In the genomic region with DNA sequence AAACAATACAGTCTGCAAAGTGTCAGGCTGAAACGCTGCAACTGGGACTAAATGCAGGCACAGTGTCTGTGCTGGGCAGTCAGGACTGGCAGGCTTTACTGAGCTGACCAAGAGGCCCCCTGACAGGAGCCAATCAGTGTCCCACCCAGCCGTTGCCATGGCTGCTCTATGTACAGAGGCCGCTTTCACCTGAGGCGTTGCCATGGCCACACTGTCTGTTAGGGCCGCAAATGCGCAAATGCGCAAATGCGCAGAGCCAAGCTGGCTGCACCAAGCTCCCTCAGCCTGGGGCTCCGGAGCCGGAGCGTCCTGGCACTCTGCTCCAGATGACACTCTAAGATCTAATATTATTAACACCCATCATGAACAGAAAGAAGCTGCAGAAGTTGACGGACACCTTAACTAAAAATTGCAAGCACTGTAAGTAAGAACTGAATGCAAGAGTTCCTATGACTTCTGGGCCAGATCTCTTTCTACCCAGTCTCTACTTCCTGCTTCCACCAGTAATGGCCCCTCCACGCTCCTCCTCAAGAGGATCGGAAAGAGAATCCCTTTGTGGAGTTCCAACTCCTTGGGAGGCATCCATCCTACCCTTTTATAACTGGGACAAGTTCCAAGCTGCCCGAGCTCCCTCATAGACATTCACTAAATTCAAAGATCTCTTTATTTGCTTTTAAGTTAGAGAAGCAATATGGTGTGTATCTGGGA, we compare ENCODE assay signal across 10 mouse cellular contexts. TPM values are rescaled to one million over a fixed set of nuclear protein-coding genes. Genes with fewer than 3 reads are reported as not detected.
DNase-seq lines count a peak whose midpoint lies in the region; ATAC-seq and TF ChIP-seq lines count a peak whose summit lies in the region.
"Had no signal": no experiment of that assay in that cellular context is flagged by ENCODE, and none has a peak within 500 bp of the region (broad histone marks: within the 10 kb centered on the region; RNA-seq: fewer than 3 reads in every experiment).

Efcab1 (plus strand) TSS at position 214 of the 708 bp plus-strand sequence.

- H3K4me1 ChIP-seq in heart, postnatal 0 days (ENCODE audit: control insufficient read depth, insufficient read depth) = no peaks in the 10 kb centered on the region
- H3K4me1 ChIP-seq in hindbrain, embryonic 16.5 days (ENCODE audit: control insufficient read depth, insufficient read depth, low read depth, low read length) = peaks cover 2% of the 10 kb centered on the region
- peaks cover 11% of the 10 kb centered on the region for H3K4me1 ChIP-seq in limb, embryonic 13.5 days
- H3K4me1 ChIP-seq in thymus, adult 2 months (replicated peaks; ENCODE audit: control insufficient read depth, insufficient read depth, low read length) = no peaks in the 10 kb centered on the region

- no peak for TF ChIP-seq POLR2A in thymus, adult 2 months (IDR thresholded peaks at IDR 0.05; ENCODE audit: control insufficient read depth, extremely low read depth, insufficient read depth, low read length, poor library complexity)

- no peaks in the 10 kb centered on the region for H3K36me3 ChIP-seq in heart, postnatal 0 days (replicated peaks; ENCODE audit: control insufficient read depth, insufficient read depth, low read length)
- H3K36me3 ChIP-seq in hindbrain, embryonic 16.5 days (ENCODE audit: control insufficient read depth, insufficient read depth, low read length) = no peaks in the 10 kb centered on the region
- H3K36me3 ChIP-seq in limb, embryonic 13.5 days = no peaks in the 10 kb centered on the region
- H3K36me3 ChIP-seq in thymus, adult 2 months (ENCODE audit: control insufficient read depth, insufficient read depth, low read length) = no peaks in the 10 kb centered on the region
- H3K36me3 ChIP-seq: G1E had no signal

- TF ChIP-seq EP300 in heart, postnatal 0 days (IDR thresholded peaks at IDR 0.05; ENCODE audit: low read depth) = no peak

- H3K27me3 ChIP-seq in heart, postnatal 0 days (ENCODE audit: control insufficient read depth, insufficient read depth, low read length) = peaks cover 3% of the 10 kb centered on the region; the same call in 1 of the 2 replicates
- H3K27me3 ChIP-seq in hindbrain, embryonic 16.5 days (replicated peaks; ENCODE audit: control insufficient read depth, insufficient read depth, low read length) = no peaks in the 10 kb centered on the region
- H3K27me3 ChIP-seq in limb, embryonic 13.5 days = no peaks in the 10 kb centered on the region
- H3K27me3 ChIP-seq in thymus, adult 2 months (ENCODE audit: control insufficient read depth, insufficient read depth, low read length) = no peaks in the 10 kb centered on the region

- no peak for TF ChIP-seq CTCF in heart, postnatal 0 days (IDR thresholded peaks at IDR 0.05; ENCODE audit: low read depth)
- no peak for TF ChIP-seq CTCF in thymus, adult 2 months (IDR thresholded peaks at IDR 0.05; ENCODE audit: borderline replicate concordance, control insufficient read depth, extremely low read depth, insufficient read depth, low read length, poor library complexity)

- DNase-seq in heart, postnatal 0 days (ENCODE audit: low spot score) = no peak
- DNase-seq in heart, adult 11 months = no peak
- peak; percentile 59 for DNase-seq in embryo, embryonic 11.5 days (ENCODE audit: low read depth, low spot score)
- DNase-seq in ovary, postnatal 36 days (ENCODE audit: low spot score) = peak; percentile 26
- no peak for DNase-seq in thymus, adult 2 months
- DNase-seq in gastrocnemius, postnatal 10 days = no peak

- no peak within 1 kb of the TSS for H3K9ac ChIP-seq in heart, postnatal 0 days (replicated peaks; ENCODE audit: low read depth, low read length)
- H3K9ac ChIP-seq in hindbrain, embryonic 16.5 days (ENCODE audit: low read depth, low read length) = peak within 1 kb of the TSS; percentile 51
- peak within 1 kb of the TSS; percentile 20 for H3K9ac ChIP-seq in limb, embryonic 13.5 days
- H3K9ac ChIP-seq: liver, embryonic 14.5 days had no signal

- 16% methylated on average over 15 of the region's 15 CpGs for WGBS in heart, postnatal 0 days
- WGBS in hindbrain, embryonic 16.5 days = 8% methylated on average over 15 of the region's 15 CpGs
- WGBS in limb, embryonic 13.5 days = 12% methylated on average over 15 of the region's 15 CpGs
- WGBS in thymus, adult 2 months = 31% methylated on average over 15 of the region's 15 CpGs

- no peak within 1 kb of the TSS for H3K27ac ChIP-seq in heart, postnatal 0 days (ENCODE audit: low read depth)
- H3K27ac ChIP-seq in hindbrain, embryonic 16.5 days (ENCODE audit: low read depth, low read length) = peak within 1 kb of the TSS; percentile 70
- H3K27ac ChIP-seq in limb, embryonic 13.5 days = no peak within 1 kb of the TSS
- H3K27ac ChIP-seq in thymus, adult 2 months (ENCODE audit: control insufficient read depth, insufficient read depth, low read length) = no peak within 1 kb of the TSS
- H3K27ac ChIP-seq: liver, embryonic 14.5 days had no signal

- no peaks in the 10 kb centered on the region for H3K9me3 ChIP-seq in heart, postnatal 0 days (replicated peaks; ENCODE audit: control insufficient read depth, low read length)
- H3K9me3 ChIP-seq in hindbrain, embryonic 16.5 days (ENCODE audit: control insufficient read depth, low read length) = no peaks in the 10 kb centered on the region
- H3K9me3 ChIP-seq in limb, embryonic 13.5 days = no peaks in the 10 kb centered on the region
- H3K9me3 ChIP-seq: G1E had no signal

- ATAC-seq in heart, postnatal 0 days (ENCODE audit: insufficient read depth, low read depth) = no peak
- peak; percentile 100 for ATAC-seq in hindbrain, embryonic 16.5 days
- ATAC-seq in limb, embryonic 13.5 days (ENCODE audit: low FRiP score, low read depth) = peak; percentile 99

- no peak within 1 kb of the TSS for H3K4me3 ChIP-seq in heart, postnatal 0 days (ENCODE audit: low read depth, low read length)
- peak within 1 kb of the TSS; percentile 38 for H3K4me3 ChIP-seq in hindbrain, embryonic 16.5 days (ENCODE audit: low read length)
- peak within 1 kb of the TSS; percentile 33 for H3K4me3 ChIP-seq in limb, embryonic 13.5 days
- no peak within 1 kb of the TSS for H3K4me3 ChIP-seq in thymus, adult 2 months (ENCODE audit: control insufficient read depth, insufficient read depth, low read length)

- peak within 1 kb of the TSS; percentile 15 for H3K4me2 ChIP-seq in heart, postnatal 0 days (ENCODE audit: low read depth, low read length)
- H3K4me2 ChIP-seq in hindbrain, embryonic 16.5 days (ENCODE audit: low read length) = peak within 1 kb of the TSS; percentile 57
- H3K4me2 ChIP-seq in limb, embryonic 13.5 days (replicated peaks) = peak within 1 kb of the TSS; percentile 56

RNA-seq across cellular contexts. Expression of gene Efcab1, which starts in this region (rescaled TPM):
- not detected in 2 replicates for total RNA-seq in heart, postnatal 0 days (2014; rRNA removed; ENCODE audit: low replicate concordance)
- polyA plus RNA-seq in heart, postnatal 0 days (2015; fragmentation: Nextera tagmentation; extraction: Ambion mirVana) = 0.25 and 0.48 TPM in 2 replicates
- polyA plus RNA-seq in hindbrain, embryonic 16.5 days (2015; fragmentation: Nextera tagmentation; extraction: Ambion mirVana) = 16.1 and 17.1 TPM in 2 replicates
- polyA plus RNA-seq in limb, embryonic 13.5 days (2015; fragmentation: Nextera tagmentation; extraction: Ambion mirVana) = 13.6 and 14.5 TPM in 2 replicates
- polyA plus RNA-seq in thymus, adult 2 months (2012; rRNA removed) = 0.22 TPM in 2 replicates
- total RNA-seq in gastrocnemius, postnatal 10 days (2021) = under 1 TPM in 1 of 2 experiments, not detected in 1; 0.27 TPM
- polyA plus RNA-seq: G1E had no signal

Comparison
In these comparisons a context has a peak if more than half of its experiments do, and no peak if none do; other contexts are left out.
1. DNase-seq: peak in embryo, embryonic 11.5 days (single experiment) and ovary, postnatal 36 days (single experiment); none in heart, postnatal 0 days (single experiment), heart, adult 11 months (single experiment), thymus, adult 2 months (single experiment) and gastrocnemius, postnatal 10 days (single experiment).
2. H3K4me3 ChIP-seq: peak in hindbrain, embryonic 16.5 days (single experiment) and limb, embryonic 13.5 days (single experiment); none in heart, postnatal 0 days (single experiment) and thymus, adult 2 months (single experiment).
3. Peak in every context shown above with its lines, with median percentiles within 50 percentile points of each other: H3K4me2 ChIP-seq.